Mouse (Mus musculus) gastrocnemius, adult 18-20 months (tissue): ENCODE measurements around the gene Pla2g4c. TPM values are rescaled to one million over a fixed set of nuclear protein-coding genes. Genes with fewer than 3 reads are reported as not detected.
"Not testable (repeated sequence)": the region's sequence is repeated elsewhere in the genome, so short reads cannot be mapped to it uniquely, and the experiment has no call there.

Source experiments
- DNase-seq: peaks from one replicate; pipeline ENCODE4 v3.0.0; 2021; ENCODE audit warnings: low spot score
- long read RNA-seq, 2 experiments: library from polyadenylated mRNA; stranded (forward); transcript quantifications; one replicate each; pipeline ENCODE4 v2.0.0; 2021
- total RNA-seq, 2 experiments: library from RNA; stranded (reverse); gene quantifications; 2 replicates each; pipeline ENCODE4 v1.2.3; 2021

Gene Pla2g4c
- not detected for total RNA-seq
- long read RNA-seq, experiment 1, result 0 reads
- long read RNA-seq, experiment 2, result 0 reads

- DNase-seq, result no peak
Observed at GRCm38 (mm10) chr7:13324316-13324715, at the start of gene Pla2g4c. Gene Pla2g4c, plus strand, starts transcription at chr7:13324655.

GRCm38 (mm10) chr7:13277081-13277480, 47.4 kb upstream of the Pla2g4c start, which contains the start of gene Lig1:
Gene Lig1, plus strand, starts transcription at chr7:13277283.
- no peak for DNase-seq

- DNase-seq, result no peak
Observed at GRCm38 (mm10) chr7:13277833-13278232, 46.6 kb upstream of the Pla2g4c start.

- DNase-seq, result peak; percentile 93
Observed at GRCm38 (mm10) chr7:13278308-13278891, 46.1 kb upstream of the Pla2g4c start, which contains the start of gene Zswim9. Gene Zswim9, minus strand, starts transcription at chr7:13278721.

GRCm38 (mm10) chr7:13278957-13279356, 45.5 kb upstream of the Pla2g4c start:
- DNase-seq, result not testable (repeated sequence)

GRCm38 (mm10) chr7:13288621-13289020, 35.8 kb upstream of the Pla2g4c start:
- DNase-seq, result no peak

- no peak for DNase-seq
Observed at GRCm38 (mm10) chr7:13290041-13290675, 34.3 kb upstream of the Pla2g4c start.

GRCm38 (mm10) chr7:13291370-13291769, 33.1 kb upstream of the Pla2g4c start:
- no peak for DNase-seq

GRCm38 (mm10) chr7:13293878-13294855, 30.3 kb upstream of the Pla2g4c start:
- peak; percentile 23 for DNase-seq

- no peak for DNase-seq
Observed at GRCm38 (mm10) chr7:13295256-13295655, 29.2 kb upstream of the Pla2g4c start.

GRCm38 (mm10) chr7:13297636-13298035, 26.8 kb upstream of the Pla2g4c start:
- no peak for DNase-seq

GRCm38 (mm10) chr7:13298821-13299220, 25.6 kb upstream of the Pla2g4c start:
- DNase-seq, result no peak

- no peak for DNase-seq
Observed at GRCm38 (mm10) chr7:13301643-13302042, 22.8 kb upstream of the Pla2g4c start.

GRCm38 (mm10) chr7:13302780-13303179, 21.7 kb upstream of the Pla2g4c start:
- DNase-seq, result no peak

GRCm38 (mm10) chr7:13303372-13303771, 21.1 kb upstream of the Pla2g4c start:
- no peak for DNase-seq

- DNase-seq, result no peak
Observed at GRCm38 (mm10) chr7:13309407-13309806, 15.0 kb upstream of the Pla2g4c start.

- DNase-seq, result no peak
Observed at GRCm38 (mm10) chr7:13310493-13311199, 13.8 kb upstream of the Pla2g4c start.

- no peak for DNase-seq
Observed at GRCm38 (mm10) chr7:13311401-13311800, 13.1 kb upstream of the Pla2g4c start.

- DNase-seq, result peak; percentile 10
Observed at GRCm38 (mm10) chr7:13314095-13314597, 10.3 kb upstream of the Pla2g4c start.

- no peak for DNase-seq
Observed at GRCm38 (mm10) chr7:13321424-13321823, 3.0 kb upstream of the Pla2g4c start.

GRCm38 (mm10) chr7:13330575-13330974, 6.1 kb downstream of the Pla2g4c start:
- DNase-seq, result no peak
